Mouse (Mus musculus): ENCODE measurements around the gene Ece1. TPM values are rescaled to one million over a fixed set of nuclear protein-coding genes. Genes with fewer than 3 reads are reported as not detected.

The Ece1 gene
- polyA plus RNA-seq, 1 experiment from 2014 or later, result 20.1 TPM

- H3K27ac ChIP-seq, result no peak overlapping the region
These were observed 12.3 kb downstream of the Ece1 start for GRCm38 (mm10) chr4:137874337-137874736.

GRCm38 (mm10) chr4:137874826-137875225, 12.8 kb downstream of the Ece1 start:
- no peak overlapping the region for H3K4me2 ChIP-seq (replicated peaks)
- H3K4me1 ChIP-seq, result peaks cover 49% of the 10 kb centered on the region
- H3K27ac ChIP-seq, result no peak overlapping the region
- ATAC-seq (ENCODE audit: low FRiP score), result no peak
- H3K4me3 ChIP-seq, result no peak overlapping the region
- no peaks in the 10 kb centered on the region; the same call in 1 of the 2 replicates for H3K27me3 ChIP-seq
- no peaks in the 10 kb centered on the region for H3K9me3 ChIP-seq (replicated peaks)
- 48% methylated on average over 4 of the region's 4 CpGs for WGBS
- H3K36me3 ChIP-seq, result no peaks in the 10 kb centered on the region
- no peak overlapping the region for H3K9ac ChIP-seq

More at GRCm38 (mm10) chr4:137874337-137874736, 12.3 kb downstream of the Ece1 start:
- no peaks in the 10 kb centered on the region for H3K36me3 ChIP-seq
- no peaks in the 10 kb centered on the region; the same call in 1 of the 2 replicates for H3K27me3 ChIP-seq
- H3K9ac ChIP-seq, result no peak overlapping the region
- H3K9me3 ChIP-seq (replicated peaks), result no peaks in the 10 kb centered on the region
- ATAC-seq (ENCODE audit: low FRiP score), result no peak
- H3K4me2 ChIP-seq (replicated peaks), result no peak overlapping the region
- peaks cover 52% of the 10 kb centered on the region for H3K4me1 ChIP-seq
- 11% methylated on average over 7 of the region's 7 CpGs for WGBS
- H3K4me3 ChIP-seq, result no peak overlapping the region

GRCm38 (mm10) chr4:137875466-137876092, 13.5 kb downstream of the Ece1 start:
- WGBS, result 84% methylated on average over 9 of the region's 9 CpGs
- peaks cover 43% of the 10 kb centered on the region for H3K4me1 ChIP-seq
- H3K9me3 ChIP-seq (replicated peaks), result no peaks in the 10 kb centered on the region
- no peaks in the 10 kb centered on the region; the same call in 1 of the 2 replicates for H3K27me3 ChIP-seq
- no peak overlapping the region for H3K9ac ChIP-seq
- no peak overlapping the region for H3K4me2 ChIP-seq (replicated peaks)
- no peak overlapping the region for H3K27ac ChIP-seq
- H3K4me3 ChIP-seq, result no peak overlapping the region
- ATAC-seq (ENCODE audit: low FRiP score), result no peak
- H3K36me3 ChIP-seq, result no peaks in the 10 kb centered on the region

GRCm38 (mm10) chr4:137876834-137877233, 14.8 kb downstream of the Ece1 start:
- Histone ChIP-seq H3K27me3 (no peaks in the 10 kb centered on the region; the same call in 1 of the 2 replicates), H3K9ac (no peak overlapping the region), H3K4me2 (replicated peaks) (no peak overlapping the region), H3K36me3 (no peaks in the 10 kb centered on the region), H3K4me3 (no peak overlapping the region), H3K9me3 (replicated peaks) (no peaks in the 10 kb centered on the region), H3K27ac (peak overlapping the region; percentile 3; the same call in 1 of the 2 replicates), H3K4me1 (peaks cover 46% of the 10 kb centered on the region)
- no peak for ATAC-seq (ENCODE audit: low FRiP score)
- WGBS, result 43% methylated on average over 6 of the region's 6 CpGs

GRCm38 (mm10) chr4:137877432-137877881, 15.4 kb downstream of the Ece1 start:
- Histone ChIP-seq H3K4me2 (replicated peaks) (no peak overlapping the region), H3K27me3 (no peaks in the 10 kb centered on the region; the same call in 1 of the 2 replicates), H3K9ac (no peak overlapping the region), H3K4me3 (no peak overlapping the region), H3K36me3 (no peaks in the 10 kb centered on the region), H3K9me3 (replicated peaks) (no peaks in the 10 kb centered on the region), H3K27ac (no peak overlapping the region), H3K4me1 (peaks cover 49% of the 10 kb centered on the region)
- WGBS, result 9% methylated on average over 4 of the region's 4 CpGs
- ATAC-seq (ENCODE audit: low FRiP score), result no peak

DNA sequence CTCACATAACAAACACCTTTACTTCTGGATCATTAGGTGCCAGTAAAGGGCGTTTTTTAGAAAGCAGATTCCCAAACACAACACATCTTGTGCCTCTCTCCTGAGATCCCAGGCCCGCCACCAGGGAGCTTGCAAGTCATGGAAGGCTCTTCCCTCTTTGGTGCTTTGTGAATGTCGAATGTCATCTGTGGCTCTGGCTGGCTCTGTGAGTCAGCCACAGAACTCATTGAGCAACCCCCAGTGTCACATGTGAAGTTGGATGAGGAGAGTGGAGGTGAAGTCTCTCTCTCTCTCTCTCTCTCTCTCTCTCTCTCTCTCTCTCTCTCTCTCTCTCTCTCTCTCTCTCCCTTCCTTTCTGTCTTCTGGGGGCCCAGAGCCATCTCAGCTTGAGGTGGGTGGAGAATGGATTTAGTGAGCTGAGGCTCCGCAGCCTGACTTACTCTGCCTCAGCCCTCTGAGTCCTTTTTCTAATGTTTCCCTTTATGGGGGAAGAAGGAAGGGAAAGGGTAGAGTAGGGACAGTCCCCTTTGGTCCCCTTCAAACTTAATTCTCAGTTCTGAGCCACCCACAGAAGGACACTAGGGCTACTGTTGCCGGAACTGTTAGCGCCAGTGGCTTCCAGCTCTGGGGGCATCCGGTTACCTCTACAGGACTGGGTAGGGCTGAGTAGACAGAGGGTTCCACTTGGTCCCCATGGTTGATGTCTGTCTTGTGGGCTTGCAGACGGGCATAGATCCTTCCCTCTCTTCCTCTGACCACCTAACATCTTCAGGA, 17.5 kb downstream of the Ece1 start:
- 70% methylated on average over 8 of the region's 8 CpGs for WGBS
- Histone ChIP-seq H3K4me2 (replicated peaks) (no peak overlapping the region), H3K27me3 (no peaks in the 10 kb centered on the region; the same call in 1 of the 2 replicates), H3K36me3 (no peaks in the 10 kb centered on the region), H3K4me3 (no peak overlapping the region), H3K9ac (no peak overlapping the region), H3K4me1 (peaks cover 52% of the 10 kb centered on the region), H3K27ac (no peak overlapping the region), H3K9me3 (replicated peaks) (no peaks in the 10 kb centered on the region)
- no peak for ATAC-seq (ENCODE audit: low FRiP score)

- H3K4me2 ChIP-seq (replicated peaks), result no peak overlapping the region
- H3K27me3 ChIP-seq, result no peaks in the 10 kb centered on the region
- no peak overlapping the region for H3K27ac ChIP-seq
- no peak overlapping the region for H3K4me3 ChIP-seq
- H3K36me3 ChIP-seq, result no peaks in the 10 kb centered on the region
- H3K9me3 ChIP-seq (replicated peaks), result no peaks in the 10 kb centered on the region
- ATAC-seq (ENCODE audit: low FRiP score), result no peak
- 85% methylated on average over 8 of the region's 8 CpGs for WGBS
- no peak overlapping the region for H3K9ac ChIP-seq
- peaks cover 45% of the 10 kb centered on the region for H3K4me1 ChIP-seq
These were observed 19.4 kb downstream of the Ece1 start for GRCm38 (mm10) chr4:137881445-137881844.

DNA sequence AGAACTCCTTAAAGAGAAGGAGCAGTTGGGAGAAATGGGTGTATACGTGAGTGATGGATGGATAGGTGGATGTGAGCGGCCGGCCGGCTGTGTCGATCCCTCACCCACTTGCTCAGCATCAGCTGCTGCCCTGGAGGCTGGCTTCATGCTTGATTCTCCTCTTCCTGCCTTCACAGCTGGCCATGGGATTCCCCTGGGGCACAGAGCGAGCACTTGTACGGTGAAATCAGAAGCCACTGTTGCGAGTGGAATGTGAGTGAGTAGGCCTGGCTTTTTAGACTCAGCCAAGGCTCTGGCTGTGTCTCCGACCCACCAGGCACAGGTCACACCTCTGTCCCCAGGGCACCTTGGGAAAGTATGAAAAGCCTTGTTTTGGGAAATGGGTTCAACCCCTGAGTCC, 20.6 kb downstream of the Ece1 start:
- no peak overlapping the region for H3K4me3 ChIP-seq
- H3K9me3 ChIP-seq (replicated peaks), result no peaks in the 10 kb centered on the region
- no peak overlapping the region for H3K4me2 ChIP-seq (replicated peaks)
- H3K27me3 ChIP-seq, result no peaks in the 10 kb centered on the region
- H3K27ac ChIP-seq, result no peak overlapping the region
- H3K9ac ChIP-seq, result no peak overlapping the region
- WGBS, result 42% methylated on average over 9 of the region's 9 CpGs
- peaks cover 37% of the 10 kb centered on the region for H3K4me1 ChIP-seq
- ATAC-seq (ENCODE audit: low FRiP score), result peak; percentile 20; the same call in 1 of the 2 replicates
- H3K36me3 ChIP-seq, result no peaks in the 10 kb centered on the region

DNA sequence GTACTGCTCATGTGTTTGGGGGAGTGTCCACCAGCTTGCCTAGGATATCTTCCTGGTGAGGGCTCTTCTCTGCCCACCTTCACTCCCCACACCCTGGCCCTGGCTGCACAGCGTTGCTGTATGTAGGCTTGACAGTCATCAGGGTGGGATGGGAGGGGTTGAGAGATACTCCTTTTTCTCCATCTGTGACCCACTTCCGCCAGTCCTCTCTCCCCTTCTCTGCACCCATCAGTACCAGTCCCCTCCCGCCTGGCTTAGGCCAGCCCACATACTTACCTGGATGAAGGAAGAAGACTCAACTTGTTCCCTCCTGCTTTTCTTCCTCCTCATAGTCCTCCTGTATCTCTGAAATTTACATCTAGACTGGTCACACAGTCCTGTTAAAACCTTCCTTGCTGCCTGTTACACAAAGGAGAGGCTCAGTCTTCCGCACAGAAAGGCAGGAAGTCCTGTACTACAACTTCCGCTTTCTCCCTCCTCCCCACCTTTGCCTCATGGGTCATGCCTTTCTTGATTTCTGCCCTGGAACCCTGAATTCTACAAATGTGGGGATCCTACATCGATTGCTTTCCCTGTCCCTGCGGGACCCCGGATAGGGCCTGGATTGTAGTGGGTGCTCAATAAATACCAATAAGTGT, 21.6 kb downstream of the Ece1 start:
- Histone ChIP-seq H3K4me3 (no peak overlapping the region), H3K9me3 (replicated peaks) (no peaks in the 10 kb centered on the region), H3K27ac (0 out of 2 replicates have a peak overlapping the region, but pooled peaks have one; percentile 4), H3K27me3 (no peaks in the 10 kb centered on the region), H3K4me1 (peaks cover 32% of the 10 kb centered on the region), H3K4me2 (replicated peaks) (no peak overlapping the region), H3K36me3 (no peaks in the 10 kb centered on the region), H3K9ac (no peak overlapping the region)
- WGBS, result 87% methylated on average over 8 of the region's 8 CpGs
- no peak for ATAC-seq (ENCODE audit: low FRiP score)

DNA sequence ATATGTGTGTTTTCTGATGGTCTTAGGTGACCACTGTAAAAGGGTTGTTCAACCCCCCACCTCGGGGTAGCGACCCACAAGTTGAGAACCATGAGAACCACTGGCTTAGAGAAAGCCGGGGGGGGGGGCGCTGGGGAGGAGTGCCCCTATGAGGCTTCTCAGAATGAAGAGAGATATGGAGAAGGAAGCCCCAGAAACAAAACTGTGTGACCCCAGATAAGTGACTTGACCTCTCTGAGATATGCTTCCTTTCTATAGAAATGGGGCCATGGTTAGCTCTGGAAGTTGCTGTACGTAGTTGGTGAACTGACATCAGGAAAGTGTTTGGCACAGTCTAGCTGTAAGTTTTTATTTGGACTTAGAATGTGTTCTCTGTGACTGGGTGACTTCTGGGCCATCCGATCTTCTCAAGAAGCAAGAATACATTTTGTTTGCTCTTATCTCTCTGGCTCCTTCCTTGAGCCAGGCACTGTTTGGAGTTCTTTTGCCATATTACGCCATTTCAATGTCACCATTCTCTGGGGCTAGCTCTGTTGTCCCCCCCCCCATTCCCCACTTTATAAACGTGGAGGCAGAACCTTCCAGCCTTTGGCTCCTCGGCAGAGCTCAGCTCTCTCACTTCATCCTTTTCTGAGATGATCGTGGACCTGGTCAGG, 25.4 kb downstream of the Ece1 start:
- H3K4me1 ChIP-seq, result peaks cover 48% of the 10 kb centered on the region
- no peak overlapping the region for H3K9ac ChIP-seq
- H3K36me3 ChIP-seq, result no peaks in the 10 kb centered on the region
- no peak overlapping the region for H3K27ac ChIP-seq
- 75% methylated on average over 10 of the region's 10 CpGs for WGBS
- H3K9me3 ChIP-seq (replicated peaks), result no peaks in the 10 kb centered on the region
- no peaks in the 10 kb centered on the region for H3K27me3 ChIP-seq
- no peak for ATAC-seq (ENCODE audit: low FRiP score)
- H3K4me3 ChIP-seq, result no peak overlapping the region
- H3K4me2 ChIP-seq (replicated peaks), result no peak overlapping the region

- ATAC-seq (ENCODE audit: low FRiP score), result no peak
- Histone ChIP-seq H3K36me3 (no peaks in the 10 kb centered on the region), H3K9ac (no peak overlapping the region), H3K27ac (no peak overlapping the region), H3K4me2 (replicated peaks) (no peak overlapping the region), H3K4me3 (no peak overlapping the region), H3K27me3 (no peaks in the 10 kb centered on the region), H3K4me1 (peaks cover 48% of the 10 kb centered on the region), H3K9me3 (replicated peaks) (no peaks in the 10 kb centered on the region)
- 74% methylated on average over 8 of the region's 8 CpGs for WGBS
These were observed 26.0 kb downstream of the Ece1 start for GRCm38 (mm10) chr4:137887993-137888388.

GRCm38 (mm10) chr4:137890596-137890995, 28.6 kb downstream of the Ece1 start:
- no peak for ATAC-seq (ENCODE audit: low FRiP score)
- Histone ChIP-seq H3K27me3 (no peaks in the 10 kb centered on the region), H3K36me3 (no peaks in the 10 kb centered on the region), H3K27ac (peak overlapping the region; percentile 80; the same call in 1 of the 2 replicates), H3K9ac (no peak overlapping the region), H3K4me3 (no peak overlapping the region), H3K9me3 (replicated peaks) (no peaks in the 10 kb centered on the region), H3K4me1 (peaks cover 42% of the 10 kb centered on the region), H3K4me2 (replicated peaks) (no peak overlapping the region)
- WGBS, result 81% methylated on average over 4 of the region's 4 CpGs
